Mouse (Mus musculus): Measurements from ENCODE around the gene Spef2.

GRCm38 (mm10) chr15:9580470-9581280, 168.0 kb downstream of the Spef2 start:
- TF ChIP-seq CTCF (IDR thresholded peaks at IDR 0.05; ENCODE audit: extremely low read depth, insufficient read depth, low read length), result no peak
- TF ChIP-seq POLR2A (IDR thresholded peaks at IDR 0.05; ENCODE audit: extremely low read depth, insufficient read depth, low read length), result no peak
